Mouse (Mus musculus) hindbrain, embryonic 11.5 days (tissue): Measurements from ENCODE around the gene Nfe2l1. TPM values are rescaled to one million over a fixed set of nuclear protein-coding genes. Genes with fewer than 3 reads are reported as not detected.
A peak's percentile ranks its signal among the peaks of the same experiment; 100 is the strongest.

Source experiments
- ATAC-seq: fragments of 200-750 bp; cut with Nextera tagmentation; 2 replicates; pipeline ENCODE4 v1.8.0; 2017; ENCODE audit warnings: mild to moderate bottlenecking, moderate TSS enrichment, moderate library complexity; ENCODE audit not compliant: low FRiP score
- DNase-seq: peaks from one replicate; pipeline ENCODE4 v3.0.0-alpha.2; 2015; ENCODE audit warnings: low spot score
- H3K27ac ChIP-seq: fragments of 300-500 bp; sonication (generic); 2 replicates; pipeline ENCODE4 v1.5.1; 2014; ENCODE audit warnings: mild to moderate bottlenecking, low read depth, low read length
- H3K27me3 ChIP-seq: fragments of 300-500 bp; sonication (generic); 2 replicates; pipeline ENCODE4 v1.6.1; 2014; ENCODE audit warnings: mild to moderate bottlenecking, low read length, moderate library complexity, mixed read lengths; ENCODE audit not compliant: control insufficient read depth, insufficient read depth
- H3K36me3 ChIP-seq: fragments of 300-500 bp; sonication (generic); 2 replicates; pipeline ENCODE4 v1.6.1; 2014; ENCODE audit warnings: mild to moderate bottlenecking, low read length, moderate library complexity, mixed read lengths; ENCODE audit not compliant: control insufficient read depth, insufficient read depth
- H3K4me1 ChIP-seq: fragments of 300-500 bp; sonication (generic); replicated peaks from 2 replicates; pipeline ENCODE4 v1.6.1; 2014; ENCODE audit warnings: low read length, mixed read lengths; ENCODE audit not compliant: control insufficient read depth, insufficient read depth
- H3K4me2 ChIP-seq: fragments of 300-500 bp; sonication (generic); replicated peaks from 2 replicates; pipeline ENCODE4 v1.6.1; 2014; ENCODE audit warnings: mild to moderate bottlenecking, low read depth, low read length
- H3K4me3 ChIP-seq: fragments of 300-500 bp; sonication (generic); 2 replicates; pipeline ENCODE4 v1.5.1; 2014; ENCODE audit warnings: low read depth, low read length
- H3K9ac ChIP-seq: fragments of 300-500 bp; sonication (generic); 2 replicates; pipeline ENCODE4 v1.6.1; 2014; ENCODE audit warnings: low read depth, low read length
- H3K9me3 ChIP-seq: fragments of 300-500 bp; sonication (generic); 2 replicates; pipeline ENCODE4 v1.6.1; 2016; ENCODE audit warnings: low read length; ENCODE audit not compliant: control insufficient read depth
- WGBS: fragments of 180-500 bp; shearing (Covaris S2); extraction: QIAGEN DNeasy Blood & Tissue Kit; methylation state at CpG from one replicate; pipeline ENCODE4 v1.1.7; 2014; 5-methylcytosine and 5-hydroxymethylcytosine counted together
- polyA plus RNA-seq: library from polyadenylated mRNA; unstranded; fragments of >200 nt; fragmentation: Nextera tagmentation; extraction: Ambion mirVana; gene quantifications from 2 replicates; pipeline ENCODE4 v1.2.1, GENCODE M21; 2014

Gene Nfe2l1
- polyA plus RNA-seq, 1 experiment from 2014 or later, result 27.9 TPM

- H3K4me2 ChIP-seq, result no peak overlapping the region
These were observed 21.7 kb downstream of the Nfe2l1 start for GRCm38 (mm10) chr11:96808066-96808465.

GRCm38 (mm10) chr11:96805606-96806005, 24.2 kb downstream of the Nfe2l1 start:
- ATAC-seq (no peak), DNase-seq (no peak)
- Histone ChIP-seq H3K4me3 (no peak overlapping the region), H3K27me3 (no peaks in the 10 kb centered on the region), H3K4me2 (no peak overlapping the region), H3K9me3 (no peaks in the 10 kb centered on the region), H3K9ac (no peak overlapping the region), H3K4me1 (no peaks in the 10 kb centered on the region), H3K36me3 (peaks cover 16% of the 10 kb centered on the region), H3K27ac (no peak overlapping the region)
- WGBS, result 93% methylated on average over 5 of the region's 5 CpGs

More at GRCm38 (mm10) chr11:96808066-96808465, 21.7 kb downstream of the Nfe2l1 start:
- DNase-seq (no peak), ATAC-seq (no peak)
- H3K27me3 ChIP-seq, result no peaks in the 10 kb centered on the region
- H3K4me1 ChIP-seq, result no peaks in the 10 kb centered on the region
- H3K9me3 ChIP-seq, result no peaks in the 10 kb centered on the region
- no peak overlapping the region for H3K4me3 ChIP-seq
- no peak overlapping the region for H3K9ac ChIP-seq
- H3K36me3 ChIP-seq, result peaks cover 18% of the 10 kb centered on the region
- no peak overlapping the region for H3K27ac ChIP-seq
- WGBS, result 70% methylated on average over 1 of the region's 1 CpGs

GRCm38 (mm10) chr11:96799511-96799910, 30.3 kb downstream of the Nfe2l1 start:
- H3K4me1 ChIP-seq, result no peaks in the 10 kb centered on the region
- H3K27me3 ChIP-seq, result no peaks in the 10 kb centered on the region
- 0 out of 2 replicates have a peak, but pooled peaks cover 2% of the 10 kb centered on the region for H3K36me3 ChIP-seq
- H3K27ac ChIP-seq, result no peak overlapping the region
- WGBS, result 92% methylated on average over 2 of the region's 2 CpGs
- H3K4me3 ChIP-seq, result no peak overlapping the region
- ATAC-seq (no peak), DNase-seq (no peak)
- H3K4me2 ChIP-seq, result no peak overlapping the region
- H3K9ac ChIP-seq, result no peak overlapping the region
- no peaks in the 10 kb centered on the region for H3K9me3 ChIP-seq

- H3K4me1 ChIP-seq, result no peaks in the 10 kb centered on the region
- 76% methylated on average over 1 of the region's 1 CpGs for WGBS
- H3K27me3 ChIP-seq, result no peaks in the 10 kb centered on the region
- H3K27ac ChIP-seq, result no peak overlapping the region
- no peak overlapping the region for H3K9ac ChIP-seq
- DNase-seq, result no peak
- ATAC-seq, result no peak
- no peaks in the 10 kb centered on the region for H3K36me3 ChIP-seq
- H3K9me3 ChIP-seq, result no peaks in the 10 kb centered on the region
- no peak overlapping the region for H3K4me2 ChIP-seq
- H3K4me3 ChIP-seq, result no peak overlapping the region
These were observed 33.2 kb downstream of the Nfe2l1 start for GRCm38 (mm10) chr11:96796586-96796985.

- 97% methylated on average over 2 of the region's 2 CpGs for WGBS
- DNase-seq (no peak), ATAC-seq (no peak)
- Histone ChIP-seq H3K4me2 (no peak overlapping the region), H3K4me1 (no peaks in the 10 kb centered on the region), H3K9me3 (no peaks in the 10 kb centered on the region), H3K27me3 (no peaks in the 10 kb centered on the region), H3K4me3 (no peak overlapping the region), H3K36me3 (no peaks in the 10 kb centered on the region), H3K27ac (no peak overlapping the region), H3K9ac (no peak overlapping the region)
These were observed 33.7 kb downstream of the Nfe2l1 start for GRCm38 (mm10) chr11:96796081-96796480.

GRCm38 (mm10) chr11:96795491-96795890, 34.3 kb downstream of the Nfe2l1 start:
- ATAC-seq, result no peak
- H3K4me1 ChIP-seq, result no peaks in the 10 kb centered on the region
- no peak for DNase-seq
- no peak overlapping the region for H3K4me2 ChIP-seq
- WGBS, result 97% methylated on average over 13 of the region's 13 CpGs
- no peak overlapping the region for H3K4me3 ChIP-seq
- no peaks in the 10 kb centered on the region for H3K9me3 ChIP-seq
- H3K9ac ChIP-seq, result no peak overlapping the region
- H3K27me3 ChIP-seq, result no peaks in the 10 kb centered on the region
- H3K36me3 ChIP-seq, result no peaks in the 10 kb centered on the region
- no peak overlapping the region for H3K27ac ChIP-seq

- 12% methylated on average over 1 of the region's 1 CpGs for WGBS
- H3K9ac ChIP-seq, result 0 out of 2 replicates have a peak overlapping the region, but pooled peaks have one; percentile 98
- H3K27me3 ChIP-seq, result no peaks in the 10 kb centered on the region
- H3K4me2 ChIP-seq, result peak overlapping the region; percentile 81; the same call in 1 of the 2 replicates
- H3K36me3 ChIP-seq, result no peaks in the 10 kb centered on the region
- H3K9me3 ChIP-seq, result no peaks in the 10 kb centered on the region
- H3K4me1 ChIP-seq, result 0 out of 2 replicates have a peak, but pooled peaks cover 3% of the 10 kb centered on the region
- no peak overlapping the region for H3K27ac ChIP-seq
- ATAC-seq (no peak), DNase-seq (no peak)
- peak overlapping the region; percentile 97; the same call in 1 of the 2 replicates for H3K4me3 ChIP-seq
These were observed 39.1 kb downstream of the Nfe2l1 start for GRCm38 (mm10) chr11:96790681-96791080.

- Histone ChIP-seq H3K36me3 (no peaks in the 10 kb centered on the region), H3K4me3 (peak overlapping the region; percentile 97), H3K4me2 (peak overlapping the region; percentile 81), H3K9ac (peak overlapping the region; percentile 98), H3K9me3 (no peaks in the 10 kb centered on the region), H3K27me3 (no peaks in the 10 kb centered on the region), H3K4me1 (0 out of 2 replicates have a peak, but pooled peaks cover 3% of the 10 kb centered on the region), H3K27ac (no peak overlapping the region)
- peak; percentile 34 for DNase-seq
- ATAC-seq, result no peak
- 8% methylated on average over 5 of the region's 5 CpGs for WGBS
These were observed 39.8 kb downstream of the Nfe2l1 start for GRCm38 (mm10) chr11:96789990-96790389.
